Mouse (Mus musculus): ENCODE measurements around the gene Psmd14.

Psmd14 gene

DNA sequence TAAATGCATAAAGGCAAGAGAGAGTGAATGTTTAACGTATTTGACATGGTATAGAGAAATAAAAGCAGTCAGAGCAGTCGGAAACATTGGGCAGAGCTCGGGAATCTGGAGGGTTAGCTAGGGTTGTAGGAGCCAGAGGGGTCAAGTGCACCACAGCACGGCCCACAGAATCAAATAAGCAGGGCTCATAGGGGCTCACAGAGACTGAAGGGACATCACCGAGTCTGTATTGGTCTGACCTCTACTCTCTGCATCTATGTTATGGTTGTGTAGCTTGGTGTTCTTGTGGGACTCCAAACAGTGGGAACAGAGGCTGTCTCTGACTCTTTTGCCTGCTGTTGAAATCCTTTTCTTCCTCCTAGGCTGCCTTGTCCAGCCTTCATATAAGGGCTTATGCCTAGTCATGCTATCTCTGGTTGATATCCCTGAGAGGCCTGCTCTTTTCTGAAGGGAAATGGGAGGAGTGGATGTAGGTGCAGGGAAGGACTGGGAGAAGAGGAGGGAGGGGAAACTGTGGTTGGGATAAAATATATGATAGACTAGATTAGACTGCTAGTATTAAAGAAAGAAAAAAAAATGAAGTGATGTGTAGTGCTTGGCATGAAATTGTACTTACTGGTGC is 47.9 kb downstream of the Psmd14 start:
- CTCF ChIA-PET = no interaction called here

DNA sequence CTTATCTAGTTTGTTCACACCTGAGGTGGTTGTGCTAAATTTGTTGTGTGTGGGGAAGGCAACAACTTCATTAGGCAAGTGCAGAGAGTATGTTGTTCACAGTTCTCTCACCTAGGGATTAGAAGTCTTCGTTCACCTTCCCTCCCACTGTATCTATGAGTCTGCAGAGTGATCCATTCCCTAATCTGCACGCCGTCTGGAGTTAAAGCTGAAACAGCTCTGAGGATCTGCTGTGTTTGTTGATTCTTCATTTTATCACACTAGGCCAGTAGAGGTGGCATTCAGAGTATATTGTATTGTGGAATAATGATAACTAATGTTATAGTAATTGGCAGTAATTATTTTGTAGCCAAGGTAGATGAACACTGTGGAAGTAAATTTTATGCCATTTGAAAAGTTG is 48.5 kb downstream of the Psmd14 start:
- CTCF ChIA-PET = no interaction called here

DNA sequence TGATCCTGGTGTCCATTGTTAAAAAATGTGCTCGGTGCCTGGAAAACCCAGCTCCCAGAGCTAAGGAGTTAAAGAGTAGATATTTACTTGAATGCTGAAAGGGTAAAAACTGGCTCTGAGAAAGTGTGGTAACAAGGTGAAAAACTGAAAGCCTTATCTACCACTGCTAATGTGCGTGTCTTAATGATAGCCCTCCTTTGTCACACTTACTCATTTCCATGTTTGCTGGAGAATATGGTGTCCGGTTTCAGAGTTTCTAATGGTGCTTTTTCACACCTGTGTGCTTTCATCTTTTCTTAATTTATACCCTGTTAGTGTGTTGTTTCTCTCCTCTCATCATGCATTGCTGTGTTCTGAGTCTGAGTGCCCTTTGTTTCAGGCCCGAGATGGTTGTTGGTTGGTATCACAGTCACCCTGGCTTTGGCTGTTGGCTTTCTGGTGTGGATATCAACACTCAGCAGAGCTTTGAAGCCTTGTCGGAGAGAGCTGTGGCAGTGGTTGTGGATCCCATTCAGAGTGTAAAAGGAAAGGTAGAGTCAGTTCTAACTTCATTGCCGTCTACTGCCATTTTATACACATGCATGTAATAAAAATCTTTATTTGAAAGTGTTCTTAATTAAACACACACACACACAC is 53.1 kb downstream of the Psmd14 start:
- CTCF ChIA-PET = no interaction called here

DNA sequence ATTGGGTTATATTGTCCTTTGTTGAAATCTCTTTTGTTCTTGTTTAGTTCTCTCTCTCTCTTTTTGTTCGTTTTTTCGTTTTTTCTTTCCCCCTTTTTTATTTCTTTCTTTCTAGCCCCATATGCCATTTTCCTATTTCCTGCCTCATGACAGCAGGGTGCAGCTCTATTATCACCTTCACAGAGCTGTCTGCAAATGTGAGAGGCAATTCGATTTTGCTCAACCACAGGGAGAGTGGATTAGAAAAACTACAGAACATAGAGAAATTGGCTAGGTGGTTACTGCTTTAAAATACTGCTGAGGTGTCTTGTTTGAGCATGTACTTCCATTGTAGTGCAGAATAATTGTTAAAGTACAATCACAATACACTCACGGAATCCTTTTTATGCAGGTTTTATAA is 54.0 kb downstream of the Psmd14 start:
- CTCF ChIA-PET = no interaction called here

GRCm38 (mm10) chr2:61780794-61781193 is 69.3 kb downstream of the Psmd14 start:
- CTCF ChIA-PET = no interaction called here

- CTCF ChIA-PET = no interaction called here
Observed at GRCm38 (mm10) chr2:61794960-61795359, 83.5 kb downstream of the Psmd14 start.

GRCm38 (mm10) chr2:61798048-61798447 is 86.6 kb downstream of the Psmd14 start:
- CTCF ChIA-PET = no interaction called here

DNA sequence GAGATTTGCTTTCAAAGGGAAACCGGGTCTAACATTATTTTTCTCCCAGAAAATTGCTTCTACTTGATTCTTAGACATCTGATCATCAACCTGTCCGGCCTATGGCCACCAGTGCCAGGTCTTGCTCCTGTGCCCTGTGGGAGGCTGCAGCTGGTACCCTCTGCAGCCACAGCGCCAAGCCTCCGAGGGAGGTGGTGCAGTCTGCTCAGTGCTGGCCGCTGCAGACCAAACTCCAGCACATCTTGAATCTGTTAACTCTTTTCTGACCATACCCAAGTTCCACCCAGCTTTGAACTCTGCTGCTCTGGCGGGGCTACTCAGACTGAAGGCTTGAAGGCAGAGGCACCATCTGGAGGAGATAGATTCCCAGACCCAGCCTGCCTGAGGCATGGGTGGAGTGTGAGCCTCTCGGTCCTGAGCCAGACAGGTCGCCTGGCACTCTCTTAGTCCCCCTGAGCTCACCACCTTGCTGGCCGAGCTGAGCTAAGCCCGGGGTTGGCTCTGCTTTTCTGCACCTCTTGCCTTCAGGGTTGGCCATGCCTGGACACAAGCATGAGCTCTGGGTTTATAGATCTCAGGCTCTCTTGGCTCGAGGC is 91.3 kb downstream of the Psmd14 start, which contains the start of gene Tbr1:
Tbr1 (plus strand) TSS at position 275 of the 596 bp plus-strand sequence.
- CTCF ChIA-PET = no interaction called here

GRCm38 (mm10) chr2:61803443-61804367 is 92.2 kb downstream of the Psmd14 start:
- CTCF ChIA-PET = interaction anchor here (0.7 kb wide), 2 partner anchors 28 to 657 kb away, joined by 3 read pairs; no protein-coding TSS in a partner anchor

DNA sequence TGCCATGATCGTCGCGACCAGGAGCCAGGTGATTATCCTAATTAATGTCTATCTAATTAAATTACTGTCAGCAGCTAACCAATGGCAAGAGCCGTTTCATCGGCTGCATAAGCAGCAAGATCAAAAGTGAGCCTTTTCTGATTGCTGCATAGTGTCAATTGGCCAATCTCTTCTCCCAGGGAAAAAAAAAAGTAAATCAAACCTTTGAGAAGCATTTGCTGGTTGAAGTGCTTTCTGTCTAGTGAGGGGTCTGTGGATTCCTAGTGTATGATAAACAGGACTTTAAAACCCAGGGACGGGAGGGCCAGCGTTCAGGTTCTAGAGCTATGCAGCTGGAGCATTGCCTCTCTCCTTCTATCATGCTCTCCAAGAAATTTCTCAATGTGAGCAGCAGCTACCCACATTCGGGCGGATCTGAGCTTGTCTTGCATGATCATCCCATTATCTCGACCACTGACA is 92.9 kb downstream of the Psmd14 start:
- CTCF ChIA-PET = interaction anchor here (0.7 kb wide), 2 partner anchors 29 to 657 kb away, joined by 3 read pairs; no protein-coding TSS in a partner anchor

DNA sequence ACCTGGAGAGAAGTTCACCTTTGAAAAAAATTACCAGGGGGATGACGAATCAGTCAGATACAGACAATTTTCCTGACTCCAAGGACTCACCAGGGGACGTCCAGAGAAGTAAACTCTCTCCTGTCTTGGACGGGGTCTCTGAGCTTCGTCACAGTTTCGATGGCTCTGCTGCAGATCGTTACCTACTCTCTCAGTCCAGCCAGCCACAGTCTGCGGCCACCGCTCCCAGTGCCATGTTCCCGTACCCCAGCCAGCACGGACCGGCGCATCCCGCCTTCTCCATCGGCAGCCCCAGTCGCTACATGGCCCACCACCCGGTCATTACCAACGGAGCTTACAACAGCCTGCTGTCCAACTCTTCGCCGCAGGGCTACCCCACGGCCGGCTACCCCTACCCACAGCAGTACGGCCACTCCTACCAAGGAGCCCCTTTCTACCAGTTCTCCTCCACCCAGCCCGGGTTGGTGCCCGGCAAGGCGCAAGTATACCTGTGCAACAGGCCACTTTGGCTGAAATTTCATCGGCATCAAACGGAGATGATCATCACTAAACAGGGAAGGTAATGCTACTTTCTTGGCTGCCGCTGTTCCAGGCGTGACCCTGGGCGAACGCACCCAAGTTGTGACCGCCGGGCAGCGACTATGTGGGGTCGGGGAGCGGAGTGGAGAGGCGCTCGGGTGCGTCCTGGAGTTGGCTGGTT is 93.5 kb downstream of the Psmd14 start:
- CTCF ChIA-PET = interaction anchor here (0.6 to 0.7 kb wide), 2 partner anchors 148 to 656 kb away, joined by 3 read pairs; no protein-coding TSS in a partner anchor

- CTCF ChIA-PET = interaction anchor here (0.6 to 0.7 kb wide), 4 partner anchors 13 to 1029 kb away, joined by 3 to 4 read pairs (median 3); no protein-coding TSS in a partner anchor
Observed at GRCm38 (mm10) chr2:61805541-61806345, 94.2 kb downstream of the Psmd14 start.

DNA sequence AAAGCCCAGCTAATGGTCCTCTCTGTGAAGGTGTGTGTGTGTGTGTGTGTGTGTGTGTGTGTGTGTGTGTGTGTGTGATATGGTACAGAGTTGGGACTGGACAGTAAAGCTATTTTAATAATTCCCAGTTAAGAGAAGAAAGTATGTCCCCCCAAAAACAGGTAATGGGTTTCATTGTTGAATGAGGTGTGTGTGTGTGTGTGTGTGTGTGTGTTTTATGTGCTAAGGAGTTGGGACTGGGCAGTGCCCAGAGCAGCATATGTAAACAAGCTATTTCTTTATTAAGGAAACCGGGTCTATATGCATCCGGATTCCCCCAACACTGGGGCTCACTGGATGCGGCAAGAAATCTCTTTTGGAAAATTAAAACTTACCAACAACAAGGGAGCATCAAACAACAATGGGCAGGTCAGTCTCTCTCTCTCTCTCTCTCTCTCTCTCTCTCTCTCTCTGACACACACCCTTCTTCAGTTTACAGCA is 94.9 kb downstream of the Psmd14 start:
- CTCF ChIA-PET = interaction anchor here (0.6 to 0.7 kb wide), 4 partner anchors 13 to 1030 kb away, joined by 3 to 4 read pairs (median 4); no protein-coding TSS in a partner anchor

DNA sequence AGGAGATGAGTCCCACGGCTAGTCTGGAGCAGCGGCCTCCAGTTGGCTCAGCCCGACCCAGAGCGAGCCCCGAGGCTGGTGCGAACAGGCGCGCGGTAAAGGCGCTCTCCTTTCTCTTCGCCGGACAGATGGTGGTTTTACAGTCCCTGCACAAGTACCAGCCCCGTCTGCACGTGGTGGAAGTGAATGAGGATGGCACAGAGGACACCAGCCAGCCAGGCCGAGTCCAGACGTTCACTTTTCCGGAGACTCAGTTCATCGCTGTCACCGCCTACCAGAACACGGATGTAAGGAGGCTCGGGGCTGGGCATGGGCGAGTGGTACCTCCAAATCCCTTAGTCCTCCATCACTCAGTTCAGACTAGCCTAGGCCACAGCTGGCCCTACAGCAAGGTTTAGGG is 95.7 kb downstream of the Psmd14 start:
- CTCF ChIA-PET = interaction anchor here (0.7 kb wide), 2 partner anchors 33 to 136 kb away, joined by 3 to 8 read pairs; no protein-coding TSS in a partner anchor

DNA sequence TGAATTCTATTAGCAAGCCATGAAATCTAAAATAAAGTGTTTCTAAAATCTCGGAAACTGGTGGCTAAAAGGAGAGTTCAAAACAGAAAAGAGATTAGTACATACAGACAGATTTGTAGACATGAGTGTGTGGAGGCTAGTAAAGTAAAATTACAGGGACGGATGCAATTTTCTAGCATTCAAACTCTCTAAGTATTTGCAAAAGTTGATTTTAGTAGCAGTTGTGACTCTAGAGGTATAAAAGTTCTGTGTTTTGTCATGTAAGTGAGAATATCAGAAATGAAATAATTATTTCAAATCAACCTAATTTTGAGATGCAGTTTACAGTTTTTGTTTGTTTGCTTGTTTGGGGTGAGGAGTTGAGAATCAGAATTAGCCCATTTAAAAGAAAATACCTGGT is 96.3 kb downstream of the Psmd14 start:
- CTCF ChIA-PET = interaction anchor here (0.7 kb wide), 2 partner anchors 34 to 137 kb away, joined by 3 to 8 read pairs; no protein-coding TSS in a partner anchor

DNA sequence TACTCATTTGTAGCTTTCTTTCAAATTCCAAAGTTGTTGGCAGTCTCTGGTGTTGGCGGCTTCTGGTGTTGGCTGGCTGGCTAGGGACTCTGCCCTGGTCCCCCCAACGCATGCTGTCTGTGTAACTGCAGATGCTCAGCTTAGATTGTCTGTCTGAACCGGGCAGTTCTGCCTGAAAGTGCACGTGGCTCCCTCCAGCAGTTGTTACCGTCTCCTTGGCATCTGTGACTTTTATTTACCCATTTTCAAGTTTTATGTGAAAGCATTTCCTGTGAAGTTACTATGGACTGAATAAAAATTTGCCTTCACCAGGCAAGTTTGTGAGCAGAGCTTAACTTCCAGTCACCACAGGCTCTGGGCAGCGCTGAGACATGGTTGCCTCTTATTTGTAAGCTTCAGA is 97.3 kb downstream of the Psmd14 start:
- CTCF ChIA-PET = interaction anchor here (0.7 kb wide), 1 partner anchor 46 kb away, joined by 4 read pairs; no protein-coding TSS in a partner anchor

- CTCF ChIA-PET = no interaction called here
Observed at GRCm38 (mm10) chr2:61809381-61809780, 97.9 kb downstream of the Psmd14 start.

DNA sequence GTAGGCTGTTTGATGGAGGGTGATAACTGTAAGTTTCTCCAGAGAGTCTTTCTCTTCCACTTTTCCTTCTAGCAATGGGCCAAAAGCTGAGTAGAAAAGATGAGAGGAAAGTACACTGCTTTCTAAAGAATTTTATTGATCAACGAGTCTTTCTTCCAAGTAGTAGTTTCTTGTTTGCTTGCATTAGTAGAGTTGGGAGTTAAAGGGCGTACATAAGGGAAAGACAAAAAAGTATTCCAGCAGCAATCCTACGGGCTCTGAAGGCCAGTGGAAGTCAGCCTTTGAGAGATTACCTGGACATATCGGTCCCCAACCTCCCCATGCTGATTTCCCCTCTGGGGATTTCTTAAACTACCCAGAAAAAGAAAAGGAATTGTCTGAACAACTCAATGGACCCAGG is 99.3 kb downstream of the Psmd14 start:
- CTCF ChIA-PET = interaction anchor here (1.4 kb wide), 1 partner anchor 12 kb away, joined by 5 read pairs; no protein-coding TSS in a partner anchor

- CTCF ChIA-PET = interaction anchor here (1.4 kb wide), 1 partner anchor 12 kb away, joined by 5 read pairs; no protein-coding TSS in a partner anchor
Observed at GRCm38 (mm10) chr2:61811163-61811506, 99.6 kb downstream of the Psmd14 start.
